Mouse (Mus musculus) midbrain, embryonic 16.5 days (tissue): ENCODE data around the gene Gm20388. TPM values are rescaled to one million over a fixed set of nuclear protein-coding genes. Genes with fewer than 3 reads are reported as not detected.

Source experiments
- ATAC-seq: fragments of 200-750 bp; cut with Nextera tagmentation; 2 replicates; pipeline ENCODE4 v1.8.0; 2017; ENCODE audit warnings: moderate TSS enrichment
- H3K27ac ChIP-seq: fragments of 300-500 bp; sonication (generic); 2 replicates; pipeline ENCODE4 v1.5.1; 2014; ENCODE audit warnings: mild to moderate bottlenecking, low read length, mixed read lengths
- H3K27me3 ChIP-seq: fragments of 300-500 bp; sonication (generic); 2 replicates; pipeline ENCODE4 v1.6.1; 2014; ENCODE audit warnings: low read depth, low read length, mixed read lengths; ENCODE audit not compliant: control insufficient read depth, insufficient read depth
- H3K36me3 ChIP-seq: fragments of 300-500 bp; sonication (generic); 2 replicates; pipeline ENCODE4 v1.6.1; 2014; ENCODE audit warnings: mild to moderate bottlenecking, low read length, moderate library complexity, mixed read lengths; ENCODE audit not compliant: control insufficient read depth, insufficient read depth
- H3K4me1 ChIP-seq: fragments of 300-500 bp; sonication (generic); 2 replicates; pipeline ENCODE4 v1.6.1; 2014; ENCODE audit warnings: mild to moderate bottlenecking, low read length, mixed read lengths; ENCODE audit not compliant: control insufficient read depth, insufficient read depth
- H3K4me2 ChIP-seq: fragments of 300-500 bp; sonication (generic); 2 replicates; pipeline ENCODE4 v1.6.1; 2014; ENCODE audit warnings: mild to moderate bottlenecking, low read length, mixed read lengths
- H3K4me3 ChIP-seq: fragments of 300-500 bp; sonication (generic); 2 replicates; pipeline ENCODE4 v1.5.1; 2014; ENCODE audit warnings: low read depth, mild to moderate bottlenecking, low read length, moderate library complexity, mixed read lengths
- H3K9ac ChIP-seq: fragments of 300-500 bp; sonication (generic); 2 replicates; pipeline ENCODE4 v1.6.1; 2014; ENCODE audit warnings: low read depth, low read length, mixed read lengths
- H3K9me3 ChIP-seq: fragments of 300-500 bp; sonication (generic); replicated peaks from 2 replicates; pipeline ENCODE4 v1.6.1; 2014; ENCODE audit warnings: mild to moderate bottlenecking, low read length, mixed read lengths; ENCODE audit not compliant: control insufficient read depth, poor library complexity, severe bottlenecking
- WGBS: fragments of 180-500 bp; shearing (Covaris S2); extraction: QIAGEN DNeasy Blood & Tissue Kit; methylation state at CpG from one replicate; pipeline ENCODE4 v1.1.7; 2014; 5-methylcytosine and 5-hydroxymethylcytosine counted together
- polyA plus RNA-seq: library from polyadenylated mRNA; unstranded; fragments of >200 nt; fragmentation: Nextera tagmentation; extraction: Ambion mirVana; gene quantifications from 2 replicates; pipeline ENCODE4 v1.2.1, GENCODE M21; 2015

The Gm20388 gene
- polyA plus RNA-seq, 1 experiment from 2014 or later, result 7.5 TPM

DNA sequence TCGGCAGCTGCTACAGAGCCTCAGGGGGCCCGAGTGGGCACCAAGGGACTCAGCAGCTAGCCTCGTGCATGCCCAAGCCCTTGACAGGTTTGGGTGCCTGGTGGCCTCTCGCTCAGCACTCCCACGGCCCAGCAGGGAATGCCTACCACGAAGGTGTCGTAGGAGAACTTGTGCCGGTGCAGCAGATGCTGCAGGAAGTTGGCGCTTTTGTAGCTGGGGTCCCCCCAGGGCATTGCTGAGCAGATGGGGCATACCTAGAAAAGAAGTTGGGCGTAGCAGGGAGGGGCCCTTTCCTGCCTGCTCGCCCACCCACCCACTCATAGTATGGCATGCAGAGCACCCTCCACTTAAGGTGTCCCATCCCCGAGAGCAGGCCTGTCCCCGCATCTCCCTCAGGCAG is 2557.2 kb downstream of the Gm20388 start:
- Histone ChIP-seq H3K4me2 (no peak overlapping the region), H3K36me3 (peaks cover 28% of the 10 kb centered on the region), H3K4me1 (no peaks in the 10 kb centered on the region), H3K27me3 (no peaks in the 10 kb centered on the region), H3K9me3 (no peaks in the 10 kb centered on the region), H3K4me3 (no peak overlapping the region), H3K9ac (no peak overlapping the region), H3K27ac (no peak overlapping the region)
- WGBS, result 90% methylated on average over 13 of the region's 13 CpGs
- ATAC-seq, result no peak

DNA sequence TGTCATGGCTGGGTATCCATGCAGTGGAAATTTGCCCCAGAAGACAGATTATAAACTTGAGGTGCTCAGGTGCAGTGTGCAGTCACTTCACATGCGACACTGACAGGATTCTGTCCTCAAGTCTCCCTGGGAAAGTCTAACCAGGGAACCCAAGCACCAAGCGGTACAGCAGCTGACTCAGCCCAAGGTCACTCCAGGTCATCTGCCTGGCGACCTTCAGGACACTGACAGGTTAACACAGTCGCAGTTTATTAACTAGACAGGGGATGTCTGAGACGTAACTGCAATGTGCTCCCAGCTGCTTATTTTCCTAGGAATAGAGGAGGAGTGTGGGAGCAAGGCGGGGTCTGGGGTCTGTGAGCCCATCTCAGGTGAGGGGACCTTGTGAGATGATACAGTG is 2558.8 kb downstream of the Gm20388 start:
- no peak overlapping the region for H3K4me2 ChIP-seq
- no peak overlapping the region for H3K27ac ChIP-seq
- H3K4me1 ChIP-seq, result peaks cover 6% of the 10 kb centered on the region; the same call in 1 of the 2 replicates
- H3K9ac ChIP-seq, result no peak overlapping the region
- H3K4me3 ChIP-seq, result no peak overlapping the region
- H3K27me3 ChIP-seq, result no peaks in the 10 kb centered on the region
- H3K36me3 ChIP-seq, result peaks cover 32% of the 10 kb centered on the region
- H3K9me3 ChIP-seq, result no peaks in the 10 kb centered on the region
- no peak for ATAC-seq
- 87% methylated on average over 6 of the region's 6 CpGs for WGBS

DNA sequence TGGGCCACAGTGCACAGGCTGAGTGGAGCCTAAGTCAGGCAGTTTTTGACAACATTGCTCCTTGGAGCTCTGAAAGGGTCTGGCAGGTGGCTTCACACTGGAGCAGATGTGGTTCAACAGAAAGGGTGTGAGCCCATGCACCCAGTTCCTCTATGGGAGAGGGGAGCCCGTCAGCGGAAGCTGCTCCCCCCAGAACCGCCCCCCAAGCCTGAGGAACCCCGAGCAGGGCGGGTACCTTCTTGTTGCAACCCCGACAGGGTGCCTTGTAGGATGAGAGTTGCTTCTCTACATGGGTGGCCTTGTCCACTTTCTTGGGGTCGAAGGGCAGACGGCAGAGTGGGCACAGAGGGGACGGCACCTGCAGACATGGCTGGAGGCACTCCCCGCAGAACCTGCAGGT is 2559.3 kb downstream of the Gm20388 start:
- H3K9ac ChIP-seq, result no peak overlapping the region
- peaks cover 32% of the 10 kb centered on the region for H3K36me3 ChIP-seq
- no peak overlapping the region for H3K27ac ChIP-seq
- H3K9me3 ChIP-seq, result no peaks in the 10 kb centered on the region
- no peaks in the 10 kb centered on the region for H3K27me3 ChIP-seq
- no peak overlapping the region for H3K4me3 ChIP-seq
- 86% methylated on average over 10 of the region's 10 CpGs for WGBS
- H3K4me1 ChIP-seq, result peaks cover 12% of the 10 kb centered on the region
- no peak for ATAC-seq
- no peak overlapping the region for H3K4me2 ChIP-seq

DNA sequence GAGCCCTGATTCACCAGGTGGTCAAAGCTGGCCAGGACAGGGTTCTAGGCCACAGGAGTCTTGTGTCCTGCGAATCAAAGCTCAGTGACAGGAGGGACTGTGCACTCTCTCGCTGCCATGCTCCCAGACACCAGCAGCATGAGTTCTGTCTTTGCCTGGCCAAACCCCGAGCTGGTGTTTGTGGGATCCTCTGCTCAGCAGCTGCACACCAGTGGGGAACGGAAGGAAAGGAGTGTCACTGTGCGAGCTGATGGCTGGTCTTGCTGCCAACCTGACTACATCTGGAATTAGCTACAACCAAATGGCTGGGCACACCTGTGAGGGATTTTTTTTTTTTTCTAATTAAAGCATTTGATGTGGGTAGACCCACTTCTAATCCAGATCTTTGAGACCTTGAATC is 2560.1 kb downstream of the Gm20388 start:
- H3K9me3 ChIP-seq, result no peaks in the 10 kb centered on the region
- no peak overlapping the region for H3K27ac ChIP-seq
- no peak overlapping the region for H3K4me2 ChIP-seq
- H3K4me1 ChIP-seq, result peaks cover 14% of the 10 kb centered on the region
- 82% methylated on average over 5 of the region's 5 CpGs for whole genome bisulfite sequencing
- H3K27me3 ChIP-seq, result no peaks in the 10 kb centered on the region
- H3K4me3 ChIP-seq, result no peak overlapping the region
- H3K9ac ChIP-seq, result no peak overlapping the region
- peaks cover 28% of the 10 kb centered on the region for H3K36me3 ChIP-seq
- no peak for ATAC-seq

DNA sequence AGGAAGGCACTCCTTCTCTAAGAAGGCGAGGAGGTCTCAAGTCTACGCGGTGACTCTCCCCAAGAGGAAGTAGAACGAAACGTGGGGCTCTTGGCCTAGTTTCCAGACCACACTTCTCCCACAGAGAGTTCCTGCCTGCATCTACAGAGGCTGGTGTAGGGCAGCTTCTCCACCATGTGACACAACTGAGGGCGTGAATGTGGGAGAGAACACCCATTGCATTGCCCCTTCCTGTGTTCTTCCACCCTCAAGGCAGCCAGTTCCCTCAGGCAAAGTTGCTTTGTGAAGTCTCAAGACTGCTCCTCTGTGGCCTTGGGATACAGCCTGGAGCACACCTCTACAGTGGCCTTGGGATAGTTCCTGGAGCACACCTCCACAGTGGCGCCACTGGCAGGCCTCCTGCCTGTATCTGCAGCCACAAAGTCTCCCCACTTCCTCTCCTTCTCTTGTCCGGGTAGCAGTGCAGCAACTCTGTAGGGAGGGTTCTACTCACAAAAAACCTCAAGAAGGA is 2563.3 kb downstream of the Gm20388 start:
- peaks cover 13% of the 10 kb centered on the region for H3K36me3 ChIP-seq
- no peak for ATAC-seq
- 93% methylated on average over 8 of the region's 8 CpGs for WGBS

DNA sequence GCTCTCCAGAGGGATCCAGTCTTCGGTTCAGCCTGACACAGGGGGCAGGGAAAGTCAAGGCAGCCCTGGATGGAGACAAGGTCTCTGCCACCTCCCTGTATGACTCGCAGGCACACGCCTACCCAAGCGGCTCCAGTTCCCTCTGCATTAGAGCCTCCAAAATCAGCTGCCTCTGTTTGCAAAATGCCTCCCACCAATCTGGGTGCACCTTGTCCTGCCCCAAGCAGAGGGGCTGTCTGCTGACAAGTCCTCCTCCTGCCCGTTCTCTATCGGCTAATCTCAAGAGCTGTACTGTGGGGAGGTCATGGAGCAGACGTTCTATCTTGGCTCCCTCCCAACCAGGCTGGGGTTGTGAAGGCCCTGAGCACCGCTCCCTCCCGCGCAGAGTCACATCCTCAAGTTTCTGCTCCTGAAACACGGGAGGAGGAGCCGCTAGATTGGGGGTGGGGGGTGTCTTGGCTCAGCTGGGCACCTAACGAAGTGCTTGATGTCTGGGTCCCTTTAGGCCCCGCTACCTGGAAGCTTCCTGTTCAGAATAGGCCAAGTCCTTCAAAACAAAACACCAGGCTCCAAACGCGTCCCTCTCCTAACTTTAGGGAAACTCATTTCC is 2564.4 kb downstream of the Gm20388 start:
- H3K9me3 ChIP-seq, result no peaks in the 10 kb centered on the region
- no peak overlapping the region for H3K27ac ChIP-seq
- WGBS, result 17% methylated on average over 16 of the region's 16 CpGs
- peak overlapping the region; percentile 79 for H3K9ac ChIP-seq
- peak overlapping the region; percentile 69 for H3K4me3 ChIP-seq
- H3K27me3 ChIP-seq, result no peaks in the 10 kb centered on the region
- no peak; the same call in 1 of the 2 replicates for ATAC-seq
- H3K4me1 ChIP-seq, result peaks cover 21% of the 10 kb centered on the region
- H3K4me2 ChIP-seq, result peak overlapping the region; percentile 99
- peaks cover 21% of the 10 kb centered on the region for H3K36me3 ChIP-seq

More for the DNA sequence above, 2563.3 kb downstream of the Gm20388 start:
- Histone ChIP-seq H3K27ac (no peak overlapping the region), H3K4me1 (peaks cover 21% of the 10 kb centered on the region), H3K4me2 (no peak overlapping the region), H3K4me3 (no peak overlapping the region), H3K27me3 (no peaks in the 10 kb centered on the region), H3K9ac (no peak overlapping the region), H3K9me3 (no peaks in the 10 kb centered on the region)

DNA sequence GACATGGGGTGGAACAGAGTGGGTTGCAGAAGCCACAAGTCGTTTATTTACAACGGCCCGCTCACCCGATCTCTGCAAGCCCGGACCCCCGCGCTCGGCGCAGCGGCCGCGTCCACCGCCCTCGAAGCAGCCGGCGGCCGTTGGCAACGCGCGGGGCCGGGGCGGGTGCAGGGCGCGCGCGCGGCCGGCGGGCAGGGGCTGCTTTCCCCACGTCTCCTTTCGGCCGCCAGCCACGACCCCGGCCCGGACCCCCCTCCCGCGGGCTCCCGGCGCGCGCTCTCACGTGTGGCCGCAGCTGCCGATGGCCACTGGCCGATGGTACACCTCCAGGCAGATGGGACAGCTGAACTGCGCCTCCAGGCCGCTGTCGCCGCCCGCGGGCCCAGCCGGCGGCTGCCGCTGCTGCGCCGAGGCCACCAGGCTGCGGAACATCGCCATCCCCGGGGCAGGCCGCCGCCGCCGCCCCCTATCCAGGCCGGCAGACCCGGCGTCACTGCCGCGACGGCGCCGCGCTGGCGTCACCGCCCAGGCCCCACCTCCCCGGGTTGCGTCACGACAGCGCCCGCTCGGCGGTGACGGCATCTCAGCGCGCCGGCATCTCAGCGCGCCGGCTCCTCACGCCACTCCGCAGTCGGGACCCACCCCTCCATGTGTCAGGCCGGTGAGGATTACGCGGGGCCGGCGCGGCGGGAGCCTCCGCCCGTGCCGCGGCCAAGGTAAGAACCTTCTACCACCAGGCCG is 2565.1 kb downstream of the Gm20388 start, which contains the start of the genes Rnf166 and Ctu2:
Rnf166 (minus strand) TSS at position 485 of the 741 bp plus-strand sequence.
Ctu2 (plus strand) TSS at position 564 of the 741 bp plus-strand sequence.
- Histone ChIP-seq H3K27ac (peak within 1 kb of the TSS; percentile 74), H3K9me3 (no peaks in the 10 kb centered on the region), H3K36me3 (peaks cover 23% of the 10 kb centered on the region), H3K4me2 (peak within 1 kb of the TSS; percentile 99), H3K4me1 (peaks cover 21% of the 10 kb centered on the region), H3K27me3 (no peaks in the 10 kb centered on the region), H3K9ac (peak within 1 kb of the TSS; percentile 79), H3K4me3 (peak within 1 kb of the TSS; percentile 69)
- WGBS, result under 1% methylated on average over 99 of the region's 103 CpGs
- peak; percentile 88 for ATAC-seq

DNA sequence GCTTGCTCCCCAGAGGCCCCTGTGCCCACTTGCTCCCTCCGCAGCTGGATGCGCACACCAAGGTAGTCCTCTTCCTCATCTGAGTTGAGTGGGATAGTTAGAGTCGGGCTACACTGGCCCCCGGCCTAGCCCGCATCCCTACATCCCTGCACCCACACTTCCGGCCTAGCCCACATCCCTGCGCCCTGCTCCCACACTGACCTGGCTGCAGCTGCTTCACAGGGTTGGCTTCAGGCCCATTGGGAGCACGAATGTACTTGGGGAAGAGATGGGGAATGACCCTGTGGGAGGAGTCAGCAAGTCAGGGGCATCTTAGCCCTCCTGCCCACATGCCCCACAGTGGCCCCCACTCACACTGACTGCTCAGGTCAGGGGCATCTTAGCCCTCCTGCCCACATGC is 2571.8 kb downstream of the Gm20388 start:
- ATAC-seq, result no peak
- Histone ChIP-seq H3K4me3 (no peak overlapping the region), H3K27ac (no peak overlapping the region), H3K27me3 (no peaks in the 10 kb centered on the region), H3K4me1 (no peaks in the 10 kb centered on the region; the same call in 1 of the 2 replicates), H3K36me3 (peaks cover 49% of the 10 kb centered on the region), H3K4me2 (no peak overlapping the region), H3K9me3 (no peaks in the 10 kb centered on the region), H3K9ac (no peak overlapping the region)
- 93% methylated on average over 8 of the region's 8 CpGs for WGBS

DNA sequence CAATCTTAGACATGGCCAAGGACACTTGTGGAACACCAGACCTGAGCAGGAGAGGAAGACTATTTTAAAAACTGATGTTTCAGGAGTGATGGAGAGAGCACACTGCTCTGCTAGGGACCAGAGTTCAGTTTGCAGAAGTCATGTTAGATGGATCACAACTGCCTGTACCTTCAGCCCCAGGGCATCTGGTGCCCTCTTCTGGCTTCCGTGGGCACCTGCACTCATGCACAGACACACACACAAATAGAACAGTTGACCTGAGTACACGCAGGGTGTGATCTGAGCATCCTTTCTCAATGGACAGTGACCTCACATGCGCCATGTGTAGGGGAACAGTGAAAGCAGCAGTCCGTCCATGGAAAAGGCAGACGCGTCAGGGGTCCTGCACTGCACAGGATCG is 2573.2 kb downstream of the Gm20388 start:
- no peak for ATAC-seq
- Histone ChIP-seq H3K36me3 (peaks cover 45% of the 10 kb centered on the region), H3K9me3 (no peaks in the 10 kb centered on the region), H3K4me2 (no peak overlapping the region), H3K4me3 (no peak overlapping the region), H3K27me3 (no peaks in the 10 kb centered on the region), H3K27ac (no peak overlapping the region), H3K9ac (no peak overlapping the region), H3K4me1 (no peaks in the 10 kb centered on the region)
- WGBS, result 95% methylated on average over 7 of the region's 7 CpGs
